In genomic region chr15:83002665-83003548, GRCm38 (mm10) we compare ENCODE assay signal across 9 mouse cellular contexts. TPM values are rescaled to one million over a fixed set of nuclear protein-coding genes. Genes with fewer than 3 reads are reported as not detected.
DNase-seq lines count a peak whose midpoint lies in the region; ATAC-seq lines count a peak whose summit lies in the region.
"Had no signal": no experiment of that assay in that cellular context is flagged by ENCODE, and none has a peak within 500 bp of the region (broad histone marks: within the 10 kb centered on the region; RNA-seq: fewer than 3 reads in every experiment).

No protein-coding gene starts in this region.

- peak overlapping the region; percentile 51; the same call in 1 of the 2 replicates for H3K9ac ChIP-seq in hindbrain, embryonic 13.5 days
- no peak overlapping the region for H3K9ac ChIP-seq in limb, embryonic 11.5 days (ENCODE audit: low read length)
- no peak overlapping the region for H3K9ac ChIP-seq in heart, embryonic 11.5 days (ENCODE audit: low read depth, low read length)
- H3K9ac ChIP-seq: lung, embryonic 14.5 days had no signal

- peak overlapping the region; percentile 84 for H3K27ac ChIP-seq in hindbrain, embryonic 13.5 days
- H3K27ac ChIP-seq in limb, embryonic 11.5 days (replicated peaks; ENCODE audit: low read depth, low read length), result no peak overlapping the region
- no peak overlapping the region for H3K27ac ChIP-seq in heart, embryonic 11.5 days (ENCODE audit: low read depth, low read length)

- intact Hi-C loops in heart, postnatal 10 days (cut with DNase I), result no loop called here

- H3K27me3 ChIP-seq in hindbrain, embryonic 13.5 days, result peaks cover 38% of the 10 kb centered on the region
- H3K27me3 ChIP-seq in limb, embryonic 11.5 days (ENCODE audit: control insufficient read depth, insufficient read depth, low read length), result no peaks in the 10 kb centered on the region
- H3K27me3 ChIP-seq in heart, embryonic 11.5 days (ENCODE audit: control insufficient read depth, insufficient read depth, low read length), result peaks cover 29% of the 10 kb centered on the region

- H3K9me3 ChIP-seq in hindbrain, embryonic 13.5 days, result no peaks in the 10 kb centered on the region
- no peaks in the 10 kb centered on the region for H3K9me3 ChIP-seq in limb, embryonic 11.5 days (ENCODE audit: control insufficient read depth, low read length)
- H3K9me3 ChIP-seq in heart, embryonic 11.5 days (replicated peaks; ENCODE audit: control insufficient read depth, low read length), result no peaks in the 10 kb centered on the region

- 26% methylated on average over 12 of the region's 12 CpGs for WGBS in hindbrain, embryonic 13.5 days
- WGBS in limb, embryonic 11.5 days, result 47% methylated on average over 12 of the region's 12 CpGs
- WGBS in heart, embryonic 11.5 days (ENCODE audit: insufficient replicate concordance), result 48% methylated on average over 12 of the region's 12 CpGs

- no peaks in the 10 kb centered on the region for H3K36me3 ChIP-seq in hindbrain, embryonic 13.5 days
- no peaks in the 10 kb centered on the region for H3K36me3 ChIP-seq in limb, embryonic 11.5 days (ENCODE audit: control insufficient read depth, insufficient read depth, low read length)
- no peaks in the 10 kb centered on the region for H3K36me3 ChIP-seq in heart, embryonic 11.5 days (ENCODE audit: control insufficient read depth, insufficient read depth, low read length)

- H3K4me2 ChIP-seq in hindbrain, embryonic 13.5 days, result no peak overlapping the region
- no peak overlapping the region for H3K4me2 ChIP-seq in limb, embryonic 11.5 days (ENCODE audit: low read depth, severe bottlenecking)
- H3K4me2 ChIP-seq in heart, embryonic 11.5 days, result no peak overlapping the region
- H3K4me2 ChIP-seq: lung, embryonic 14.5 days had no signal

- H3K4me1 ChIP-seq in hindbrain, embryonic 13.5 days (replicated peaks), result peaks cover 27% of the 10 kb centered on the region
- H3K4me1 ChIP-seq in limb, embryonic 11.5 days (ENCODE audit: control insufficient read depth, insufficient read depth, low read length), result no peaks in the 10 kb centered on the region; the same call in 1 of the 2 replicates
- H3K4me1 ChIP-seq in heart, embryonic 11.5 days (ENCODE audit: control insufficient read depth, insufficient read depth, low read length), result peaks cover 3% of the 10 kb centered on the region

- peak; percentile 82 for ATAC-seq in hindbrain, embryonic 13.5 days (ENCODE audit: low FRiP score)
- ATAC-seq in limb, embryonic 11.5 days (ENCODE audit: insufficient number of reproducible peaks, low FRiP score, low TSS enrichment, low read depth), result no peak
- ATAC-seq in heart, embryonic 11.5 days (replicated peaks; ENCODE audit: insufficient number of reproducible peaks, low FRiP score, low TSS enrichment), result no peak

- no peak overlapping the region for H3K4me3 ChIP-seq in hindbrain, embryonic 13.5 days
- no peak overlapping the region for H3K4me3 ChIP-seq in limb, embryonic 11.5 days (ENCODE audit: low read depth, low read length)
- no peak overlapping the region for H3K4me3 ChIP-seq in heart, embryonic 11.5 days (ENCODE audit: low read depth, low read length)

- peak; percentile 33 for DNase-seq in A20 (ENCODE audit: low read depth, low spot score)
- peak; percentile 81 to 91 for DNase-seq in cerebellum, postnatal 25 days
- peak; percentile 60 for DNase-seq in limb, embryonic 11.5 days (ENCODE audit: low spot score)
- peak; percentile 92 for DNase-seq in telencephalon, adult 2 months (ENCODE audit: low read depth, low spot score)
- no peak for DNase-seq in heart, postnatal 10 days
- DNase-seq in adipocyte (ENCODE audit: low spot score), result no peak
- DNase-seq: lung, embryonic 14.5 days had no signal

RNA-seq across cellular contexts. Expression of gene Tcf20, which starts 15.2 kb away (rescaled TPM):
- polyA plus RNA-seq in hindbrain, embryonic 13.5 days (2015; fragmentation: Nextera tagmentation; extraction: Ambion mirVana), result 11.8 and 12.6 TPM in 2 replicates
- 12.3 and 14.3 TPM in 2 replicates for polyA plus RNA-seq in limb, embryonic 11.5 days (2014; fragmentation: Nextera tagmentation; extraction: Ambion mirVana)
- total RNA-seq in heart, postnatal 10 days (2021), result 10 to 100 TPM; 60.7 to 67.9 TPM
- polyA plus RNA-seq in heart, embryonic 11.5 days (2014; fragmentation: Nextera tagmentation; extraction: Ambion mirVana), result 6.7 TPM in 2 replicates

RNA-seq across cellular contexts. Expression of gene Nfam1, which starts 30.2 kb away (rescaled TPM):
- 2.0 and 2.2 TPM in 2 replicates for polyA plus RNA-seq in hindbrain, embryonic 13.5 days (2015; fragmentation: Nextera tagmentation; extraction: Ambion mirVana)
- polyA plus RNA-seq in limb, embryonic 11.5 days (2014; fragmentation: Nextera tagmentation; extraction: Ambion mirVana), result 1.9 and 3.0 TPM in 2 replicates
- 1 to 10 TPM; 1.6 to 2.2 TPM for total RNA-seq in heart, postnatal 10 days (2021)
- 1.6 and 1.7 TPM in 2 replicates for polyA plus RNA-seq in heart, embryonic 11.5 days (2014; fragmentation: Nextera tagmentation; extraction: Ambion mirVana)

Comparison
In these comparisons a context has a peak if more than half of its experiments do, and no peak if none do; other contexts are left out.
1. DNase-seq: peak in A20 (single experiment), cerebellum, postnatal 25 days (2 of 2), limb, embryonic 11.5 days (single experiment) and telencephalon, adult 2 months (single experiment); none in heart, postnatal 10 days (0 of 2) and adipocyte (single experiment).